Mouse (Mus musculus) liver (tissue): Measurements from ENCODE around the gene Mob3c.

Experiments used
- DNase-seq: peaks from one replicate; pipeline ENCODE4 v3.0.0-alpha.2; 2020; ENCODE audit warnings: mixed read lengths

Mob3c gene

DNA sequence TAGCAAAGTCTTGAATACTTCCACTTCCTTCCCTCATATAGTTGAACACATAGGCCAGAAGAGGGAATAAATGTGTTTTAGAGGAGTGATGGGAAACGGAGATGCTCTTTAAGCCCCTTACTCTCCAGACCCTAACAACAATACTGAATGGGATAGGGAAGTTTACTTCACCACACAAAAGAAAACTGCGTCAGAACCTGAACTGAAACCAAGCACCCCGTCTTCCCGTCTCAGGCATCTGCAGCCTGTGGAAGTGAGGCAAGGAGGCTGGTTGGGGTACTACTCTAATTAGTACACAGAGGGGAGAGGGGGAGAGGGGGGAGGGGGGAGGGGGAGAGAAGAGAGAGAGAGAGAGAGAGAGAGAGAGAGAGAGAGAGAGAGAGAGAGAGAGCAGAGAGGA, 10.3 kb downstream of the Mob3c start:
- no peak for DNase-seq

- DNase-seq: peak; percentile 97
Measured at GRCm38 (mm10) chr4:115838696-115839641, 11.1 kb downstream of the Mob3c start, which contains the start of gene Mknk1. Gene Mknk1 (plus strand): TSS chr4:115839198.

DNA sequence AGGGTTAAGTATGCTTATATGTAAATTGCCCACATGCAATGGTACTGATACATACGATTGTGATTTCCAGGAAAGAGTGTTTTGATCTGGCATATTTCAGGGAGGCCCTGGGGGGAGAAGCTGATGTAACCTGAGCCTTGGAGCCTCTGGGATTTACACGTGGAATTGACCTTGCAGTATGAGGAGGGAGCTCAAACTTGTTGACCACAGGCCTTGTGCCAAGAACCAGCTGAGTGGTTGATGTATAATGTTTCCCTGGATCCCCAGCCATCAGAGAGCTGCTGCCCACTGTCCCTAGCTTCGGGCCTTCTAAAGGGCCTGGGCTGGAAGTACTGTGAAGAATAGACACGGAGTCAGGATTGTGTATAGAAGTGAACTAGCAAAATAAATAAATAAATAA, 12.1 kb downstream of the Mob3c start:
- DNase-seq: no peak

GRCm38 (mm10) chr4:115840842-115841241, 12.9 kb downstream of the Mob3c start:
- DNase-seq: no peak

- DNase-seq: no peak
Measured at GRCm38 (mm10) chr4:115846656-115847055, 18.8 kb downstream of the Mob3c start.

GRCm38 (mm10) chr4:115847377-115847776, 19.5 kb downstream of the Mob3c start:
- no peak for DNase-seq

DNA sequence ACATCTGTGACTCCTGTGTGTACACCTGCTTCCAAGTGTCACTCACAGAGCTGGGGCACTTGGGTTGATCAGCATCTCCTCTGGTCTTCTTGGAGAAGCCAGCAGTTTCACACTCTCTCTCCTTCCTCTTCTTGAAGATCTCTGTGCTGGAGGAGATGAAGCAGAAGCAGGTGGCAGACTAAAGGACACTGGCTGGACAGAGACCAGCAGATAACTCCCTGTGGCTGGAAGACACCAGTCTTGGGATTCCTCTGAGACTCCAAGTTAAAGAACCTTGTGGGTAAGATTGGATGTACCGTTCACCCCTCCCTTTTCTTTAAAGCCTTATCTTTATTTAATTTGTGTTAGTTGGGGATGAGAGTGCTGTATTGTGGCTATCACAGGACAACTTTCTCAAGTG, 20.2 kb downstream of the Mob3c start:
- peak; percentile 38 for DNase-seq

GRCm38 (mm10) chr4:115848990-115849677, 21.2 kb downstream of the Mob3c start:
- DNase-seq: peak; percentile 90

DNA sequence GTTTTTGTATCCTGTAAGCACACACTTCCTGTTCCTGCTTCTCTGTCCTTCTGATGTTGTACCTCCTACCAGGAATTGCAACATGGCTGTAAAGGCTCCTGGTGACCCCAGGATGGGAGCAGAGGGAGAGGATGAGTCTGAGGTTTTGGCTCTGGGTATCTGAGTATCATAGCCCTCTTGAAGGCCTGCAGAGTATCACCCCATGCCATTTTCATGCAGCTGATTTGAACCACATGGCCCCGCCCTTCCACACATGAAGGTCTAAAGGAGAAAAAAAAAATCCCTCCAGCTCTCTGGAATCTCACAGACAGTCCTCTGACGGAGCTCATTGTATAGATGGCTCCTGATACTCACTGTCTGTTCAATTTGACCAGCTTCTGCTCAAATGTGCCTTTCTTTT, 22.2 kb downstream of the Mob3c start:
- DNase-seq: peak; percentile 69

DNA sequence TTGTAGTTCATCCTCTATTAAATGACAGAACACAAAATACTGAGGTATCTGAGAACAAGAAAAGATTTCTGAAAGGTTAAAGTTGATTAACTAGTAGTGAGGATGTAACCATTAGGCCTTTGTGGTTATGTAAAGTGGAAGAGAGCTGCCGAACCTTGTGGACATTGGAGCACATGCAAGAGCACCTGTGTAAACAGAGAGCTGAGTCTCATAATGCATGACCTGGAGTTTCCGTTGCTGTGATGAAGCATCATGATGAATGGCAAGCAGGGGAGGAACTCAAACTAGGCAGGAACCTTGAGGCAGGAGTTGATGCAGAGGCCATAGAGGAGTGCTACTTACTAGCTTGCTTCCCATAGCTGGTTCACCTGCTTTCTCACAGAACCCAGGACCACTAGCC, 22.7 kb downstream of the Mob3c start:
- no peak for DNase-seq

GRCm38 (mm10) chr4:115851569-115851968, 23.7 kb downstream of the Mob3c start:
- DNase-seq: no peak

DNA sequence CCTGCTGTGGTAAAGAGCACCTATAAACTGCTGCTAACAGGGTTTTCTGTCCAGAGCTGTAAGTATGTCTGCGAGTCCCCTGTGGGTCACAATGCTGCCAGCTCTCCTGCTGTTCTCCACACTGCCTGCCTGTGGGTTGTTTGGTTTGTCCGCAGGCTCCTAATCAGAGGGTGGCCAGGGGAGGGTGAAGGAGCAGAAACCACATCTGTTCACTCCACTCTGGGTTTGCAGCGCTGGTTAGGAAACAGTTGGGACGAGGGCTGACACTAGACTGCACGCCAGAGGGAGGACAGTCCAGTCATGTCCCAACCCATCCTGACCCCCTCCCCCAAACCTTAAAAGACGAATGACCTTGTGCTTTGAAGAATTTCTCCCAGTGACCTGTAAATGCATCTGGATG, 27.2 kb downstream of the Mob3c start:
- peak; percentile 60 for DNase-seq

DNA sequence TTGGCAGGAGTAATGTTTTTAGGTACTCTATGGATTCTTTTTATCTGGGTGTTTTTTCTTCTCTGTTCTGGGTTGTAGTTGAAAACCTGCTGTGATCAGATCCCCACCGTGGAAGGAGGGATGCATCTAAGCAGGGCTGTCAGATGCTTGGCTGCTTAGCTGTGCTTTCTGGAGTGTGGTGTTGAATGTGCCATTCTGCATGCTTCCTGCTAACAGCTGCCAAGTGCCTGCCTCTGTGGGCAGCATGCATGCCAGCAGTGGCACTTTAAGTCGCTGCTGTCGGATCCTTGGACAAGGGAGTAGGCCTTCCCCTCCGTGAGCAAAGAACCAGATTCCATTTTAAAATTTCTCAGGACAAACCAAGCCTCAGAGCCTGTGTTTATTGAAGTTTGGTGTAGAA, 27.7 kb downstream of the Mob3c start:
- DNase-seq: no peak

- DNase-seq: peak; percentile 90
Measured at GRCm38 (mm10) chr4:115856282-115856681, 28.4 kb downstream of the Mob3c start.

- no peak for DNase-seq
Measured at GRCm38 (mm10) chr4:115857293-115857883, 29.5 kb downstream of the Mob3c start.

DNA sequence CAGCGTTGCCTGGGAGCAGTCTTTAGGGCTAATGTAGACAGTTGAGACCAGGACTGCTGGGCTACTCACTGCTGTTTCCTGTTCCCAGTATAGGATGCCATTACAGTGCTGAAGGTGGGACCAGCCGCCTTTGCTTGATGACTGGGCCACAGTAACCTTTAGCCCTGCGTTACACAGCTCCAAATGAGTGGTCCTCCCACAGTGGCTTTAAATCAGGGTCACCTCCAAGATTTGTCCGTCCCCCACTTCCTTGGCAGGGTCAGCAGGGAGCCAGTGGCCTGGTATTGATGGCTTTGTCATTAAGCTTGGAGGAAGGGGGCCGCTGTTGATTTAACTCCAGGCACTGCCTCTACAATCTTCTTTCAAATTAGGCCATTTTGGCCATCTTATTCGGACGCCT, 35.5 kb downstream of the Mob3c start:
- DNase-seq: no peak

GRCm38 (mm10) chr4:115863880-115864279, 36.0 kb downstream of the Mob3c start:
- no peak for DNase-seq

DNA sequence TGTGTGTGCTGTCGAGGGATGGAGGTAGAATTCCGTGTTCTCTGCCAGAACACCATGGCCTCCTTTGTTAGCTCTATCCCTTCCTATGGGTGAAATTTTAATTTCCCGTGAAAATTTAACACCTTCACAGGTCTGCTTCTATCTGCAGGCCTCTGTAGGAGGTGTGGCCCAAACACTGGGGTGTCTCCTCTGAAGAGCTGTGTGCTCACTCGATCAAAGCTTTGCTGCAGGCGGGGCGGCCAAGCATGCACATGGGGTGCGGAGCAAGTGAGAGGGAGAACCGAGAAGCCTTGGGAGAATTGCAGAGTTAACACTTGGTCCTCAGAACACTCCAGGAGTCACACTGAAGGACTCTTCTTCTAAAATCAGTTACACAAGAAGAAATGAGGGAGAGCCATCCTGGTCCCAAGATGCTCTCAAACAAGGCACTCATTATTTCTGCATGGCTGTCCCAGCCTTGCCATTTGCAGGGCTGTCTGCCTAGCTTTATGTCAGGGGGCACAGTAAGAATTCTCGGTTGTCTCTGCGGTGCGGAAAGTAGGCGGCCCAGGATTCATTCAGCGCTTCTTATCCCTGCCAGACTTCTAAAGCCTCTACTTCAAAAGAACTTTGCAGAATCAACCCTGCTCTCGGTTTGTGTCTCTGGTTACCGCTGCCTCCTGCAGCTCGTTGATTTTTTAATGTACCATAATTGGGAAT, 41.8 kb downstream of the Mob3c start:
- no peak for DNase-seq

- DNase-seq: no peak
Measured at GRCm38 (mm10) chr4:115873231-115873630, 45.3 kb downstream of the Mob3c start.

DNA sequence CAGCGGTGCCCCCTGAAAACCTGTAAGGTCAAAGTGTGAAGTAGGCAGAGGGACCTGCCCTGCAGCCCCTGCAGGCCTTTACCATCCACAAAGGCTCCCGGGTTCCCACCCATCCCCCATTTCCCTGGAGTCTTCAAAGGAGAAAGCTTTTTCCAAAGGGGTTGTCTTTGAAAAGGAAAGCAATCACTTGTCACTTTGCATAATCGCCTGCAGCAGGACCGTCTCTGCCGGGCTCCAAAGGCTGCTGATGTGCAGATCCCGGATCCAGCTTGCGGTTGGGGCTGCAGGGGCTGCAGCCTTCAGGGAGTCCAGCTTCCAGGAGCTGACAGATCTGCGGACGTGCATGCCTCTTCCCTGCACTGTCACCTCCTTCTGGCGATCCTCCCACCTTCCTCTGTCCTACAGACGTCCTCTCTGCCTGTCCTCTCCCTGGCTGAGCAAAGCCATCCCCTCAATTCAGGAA, 50.4 kb downstream of the Mob3c start:
- no peak for DNase-seq

GRCm38 (mm10) chr4:115878828-115879227, 50.9 kb downstream of the Mob3c start:
- no peak for DNase-seq

DNA sequence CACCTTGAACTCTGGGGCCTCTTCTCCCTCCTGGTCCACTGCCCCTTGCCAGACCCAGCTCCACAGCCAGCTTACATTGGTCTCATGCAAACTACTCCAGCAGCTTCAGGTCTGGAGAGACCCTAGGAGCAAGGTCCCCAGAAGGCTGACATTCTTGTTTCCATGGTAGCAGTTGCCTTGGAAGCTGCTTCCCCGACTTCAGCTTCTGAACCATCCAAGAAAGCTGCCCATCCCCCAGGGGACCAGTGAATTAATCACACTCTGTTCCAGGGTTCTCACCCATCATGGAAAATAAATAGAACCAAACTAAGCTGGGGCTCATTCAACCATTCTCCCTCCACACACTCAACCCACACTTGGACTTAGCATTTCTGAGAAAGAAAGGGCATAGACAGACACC, 53.3 kb downstream of the Mob3c start:
- no peak for DNase-seq

GRCm38 (mm10) chr4:115882195-115882594, 54.3 kb downstream of the Mob3c start:
- DNase-seq: no peak
